Mouse (Mus musculus) hindbrain, embryonic 16.5 days (tissue): ENCODE measurements around the gene Arhgef25. TPM values are rescaled to one million over a fixed set of nuclear protein-coding genes. Genes with fewer than 3 reads are reported as not detected.

ENCODE experiments used
- ATAC-seq: fragments of 200-750 bp; cut with Nextera tagmentation; 2 replicates; pipeline ENCODE4 v1.8.0; 2017; ENCODE audit warnings: moderate TSS enrichment, moderate library complexity
- H3K27ac ChIP-seq: fragments of 300-500 bp; sonication (generic); 2 replicates; pipeline ENCODE4 v1.5.1; 2014; ENCODE audit warnings: low read depth, mild to moderate bottlenecking, control low read depth, low read length, moderate library complexity
- H3K27me3 ChIP-seq: fragments of 300-500 bp; sonication (generic); replicated peaks from 2 replicates; pipeline ENCODE4 v1.6.1; 2014; ENCODE audit warnings: low read length; ENCODE audit not compliant: control insufficient read depth, insufficient read depth
- H3K36me3 ChIP-seq: fragments of 300-500 bp; sonication (generic); 2 replicates; pipeline ENCODE4 v1.6.1; 2014; ENCODE audit warnings: mild to moderate bottlenecking, low read length, moderate library complexity, mixed read lengths; ENCODE audit not compliant: control insufficient read depth, insufficient read depth
- H3K4me1 ChIP-seq: fragments of 300-500 bp; sonication (generic); 2 replicates; pipeline ENCODE4 v1.6.1; 2014; ENCODE audit warnings: low read depth, low read length; ENCODE audit not compliant: control insufficient read depth, insufficient read depth
- H3K4me2 ChIP-seq: fragments of 300-500 bp; sonication (generic); 2 replicates; pipeline ENCODE4 v1.6.1; 2014; ENCODE audit warnings: mild to moderate bottlenecking, low read length, control low read depth, moderate library complexity
- H3K4me3 ChIP-seq: fragments of 300-500 bp; sonication (generic); 2 replicates; pipeline ENCODE4 v1.5.1; 2014; ENCODE audit warnings: mild to moderate bottlenecking, low read length, control low read depth, moderate library complexity
- H3K9ac ChIP-seq: fragments of 300-500 bp; sonication (generic); 2 replicates; pipeline ENCODE4 v1.6.1; 2014; ENCODE audit warnings: low read depth, mild to moderate bottlenecking, control low read depth, low read length, moderate library complexity
- H3K9me3 ChIP-seq: fragments of 300-500 bp; sonication (generic); 2 replicates; pipeline ENCODE4 v1.6.1; 2014; ENCODE audit warnings: mild to moderate bottlenecking, low read length, moderate library complexity; ENCODE audit not compliant: control insufficient read depth
- WGBS: fragments of 180-500 bp; shearing (Covaris S2); extraction: QIAGEN DNeasy Blood & Tissue Kit; methylation state at CpG from one replicate; pipeline ENCODE4 v1.1.7; 2014; 5-methylcytosine and 5-hydroxymethylcytosine counted together
- polyA plus RNA-seq: library from polyadenylated mRNA; unstranded; fragments of >200 nt; fragmentation: Nextera tagmentation; extraction: Ambion mirVana; gene quantifications from 2 replicates; pipeline ENCODE4 v1.2.1, GENCODE M21; 2015

Gene Arhgef25
- polyA plus RNA-seq, 1 experiment from 2014 or later = 29.1 TPM

DNA sequence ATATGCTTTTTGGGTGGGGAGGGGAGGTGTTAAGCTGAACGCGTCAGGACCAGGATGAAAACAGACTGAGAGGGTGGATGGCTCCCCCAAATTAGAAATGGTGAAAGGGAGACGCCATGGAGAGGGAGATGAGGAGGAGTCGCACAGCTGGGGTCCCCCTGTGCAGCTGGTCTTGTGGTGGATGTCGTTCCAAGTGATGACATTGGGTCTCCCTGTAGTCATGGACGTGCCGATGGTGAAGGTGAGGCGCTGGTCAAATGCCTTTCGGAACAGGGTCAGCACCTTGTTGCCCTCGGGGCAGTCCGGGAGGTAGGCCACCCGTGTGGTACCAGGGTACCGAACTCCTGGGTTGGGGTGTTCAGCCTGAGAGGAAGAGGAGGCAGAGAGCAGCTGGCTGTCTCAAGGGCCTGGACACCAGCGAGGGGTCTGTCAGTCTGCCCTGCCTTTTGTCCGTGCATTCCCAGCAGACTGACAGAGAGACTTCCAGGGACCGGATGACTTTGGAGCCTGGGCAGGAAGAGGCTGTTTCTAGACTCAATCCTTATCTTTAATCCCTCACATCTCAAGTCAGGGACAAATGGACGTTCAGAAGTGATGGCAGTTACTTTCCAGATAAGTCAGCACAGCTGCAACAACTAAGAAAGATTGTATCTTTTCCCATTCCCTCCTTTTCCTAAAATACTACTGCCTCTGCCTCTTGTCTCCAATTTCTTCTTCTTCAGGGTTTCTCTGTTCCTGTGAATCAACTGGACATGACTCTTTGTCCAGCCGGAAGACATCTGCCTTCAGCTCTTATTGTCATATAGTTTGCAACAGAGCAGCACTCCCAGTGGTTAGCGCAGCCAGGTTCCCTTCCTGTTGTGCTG, 1.5 kb upstream of the Arhgef25 start:
- H3K4me1 ChIP-seq = peaks cover 30% of the 10 kb centered on the region
- no peak overlapping the region for H3K9ac ChIP-seq
- H3K36me3 ChIP-seq = peaks cover 13% of the 10 kb centered on the region
- WGBS = 77% methylated on average over 19 of the region's 19 CpGs
- H3K27ac ChIP-seq = no peak overlapping the region; the same call in 1 of the 2 replicates
- no peaks in the 10 kb centered on the region for H3K9me3 ChIP-seq
- no peak overlapping the region for H3K4me2 ChIP-seq
- H3K27me3 ChIP-seq = no peaks in the 10 kb centered on the region
- no peak for ATAC-seq
- no peak overlapping the region for H3K4me3 ChIP-seq

DNA sequence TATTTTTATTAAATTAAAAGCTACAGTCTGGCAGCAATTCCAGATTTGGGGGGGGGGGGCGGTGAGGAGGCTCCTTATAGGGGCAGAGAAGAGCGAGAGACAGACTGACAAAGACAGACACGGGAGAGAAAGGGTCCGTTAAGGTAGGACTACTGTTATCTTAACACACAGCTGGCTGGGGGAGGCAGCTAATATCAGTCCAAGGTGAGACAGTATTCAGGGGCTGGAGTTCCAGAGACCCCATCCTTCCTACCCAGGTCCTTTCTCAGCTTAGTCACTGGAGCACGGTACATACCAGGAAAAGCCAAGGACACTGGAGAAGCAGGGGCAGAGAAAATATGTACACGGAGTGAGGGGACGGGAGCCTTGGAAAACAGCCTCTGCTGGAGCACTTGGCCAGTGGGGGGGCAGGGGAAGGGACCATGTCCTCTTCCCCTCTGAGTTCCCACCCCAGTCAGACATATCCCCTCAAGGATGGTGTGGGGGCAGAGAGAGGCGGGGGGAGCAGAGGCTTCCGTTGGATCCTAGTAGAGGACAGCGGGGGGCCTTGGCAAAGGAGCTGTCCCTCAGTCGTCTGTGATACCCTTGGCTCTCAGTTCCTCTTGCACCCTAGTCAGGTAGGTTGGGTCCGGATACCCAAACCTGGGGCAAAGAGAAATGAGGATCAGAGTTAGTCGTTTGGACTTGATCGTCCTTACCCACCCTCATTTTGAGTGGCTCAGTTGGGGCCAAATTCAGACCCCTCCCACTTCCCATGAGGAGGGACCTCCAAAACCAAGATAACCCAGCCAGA, 711 bp upstream of the Arhgef25 start:
- H3K36me3 ChIP-seq = peaks cover 13% of the 10 kb centered on the region
- peak overlapping the region; percentile 6; the same call in 1 of the 2 replicates for H3K9ac ChIP-seq
- H3K27me3 ChIP-seq = no peaks in the 10 kb centered on the region
- no peak overlapping the region; the same call in 1 of the 2 replicates for H3K4me2 ChIP-seq
- H3K4me3 ChIP-seq = no peak overlapping the region
- H3K27ac ChIP-seq = 0 out of 2 replicates have a peak overlapping the region, but pooled peaks have one; percentile 29
- 35% methylated on average over 12 of the region's 14 CpGs for WGBS
- ATAC-seq = no peak
- no peaks in the 10 kb centered on the region for H3K9me3 ChIP-seq
- peaks cover 26% of the 10 kb centered on the region for H3K4me1 ChIP-seq

DNA sequence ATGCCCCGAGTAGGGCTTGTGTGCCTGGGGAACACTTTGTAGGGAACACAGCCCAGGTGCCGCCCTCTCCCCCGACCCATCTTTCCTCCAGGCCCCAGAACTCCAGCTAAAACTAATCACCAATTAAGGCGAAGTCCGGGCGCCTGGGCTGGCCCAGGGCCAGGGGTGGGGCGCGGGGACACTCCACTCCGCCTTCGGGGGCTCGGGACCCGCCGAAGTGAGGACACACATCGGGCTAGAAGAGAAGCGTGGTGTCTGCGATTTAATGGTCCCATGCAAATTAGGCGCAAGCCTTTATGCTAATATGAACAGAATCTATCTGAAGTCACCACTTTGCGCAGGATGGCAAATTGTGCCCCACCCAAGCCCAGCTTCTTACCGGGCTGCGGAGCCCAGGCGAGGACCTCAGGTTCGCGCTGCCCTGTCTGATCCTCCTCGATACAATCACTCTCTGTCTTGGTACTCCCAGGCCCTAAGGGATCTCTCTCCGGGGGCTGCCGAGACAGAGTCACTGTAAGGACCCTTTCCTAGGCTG, 700 bp downstream of the Arhgef25 start:
- ATAC-seq = peak; percentile 7; the same call in 1 of the 2 replicates

DNA sequence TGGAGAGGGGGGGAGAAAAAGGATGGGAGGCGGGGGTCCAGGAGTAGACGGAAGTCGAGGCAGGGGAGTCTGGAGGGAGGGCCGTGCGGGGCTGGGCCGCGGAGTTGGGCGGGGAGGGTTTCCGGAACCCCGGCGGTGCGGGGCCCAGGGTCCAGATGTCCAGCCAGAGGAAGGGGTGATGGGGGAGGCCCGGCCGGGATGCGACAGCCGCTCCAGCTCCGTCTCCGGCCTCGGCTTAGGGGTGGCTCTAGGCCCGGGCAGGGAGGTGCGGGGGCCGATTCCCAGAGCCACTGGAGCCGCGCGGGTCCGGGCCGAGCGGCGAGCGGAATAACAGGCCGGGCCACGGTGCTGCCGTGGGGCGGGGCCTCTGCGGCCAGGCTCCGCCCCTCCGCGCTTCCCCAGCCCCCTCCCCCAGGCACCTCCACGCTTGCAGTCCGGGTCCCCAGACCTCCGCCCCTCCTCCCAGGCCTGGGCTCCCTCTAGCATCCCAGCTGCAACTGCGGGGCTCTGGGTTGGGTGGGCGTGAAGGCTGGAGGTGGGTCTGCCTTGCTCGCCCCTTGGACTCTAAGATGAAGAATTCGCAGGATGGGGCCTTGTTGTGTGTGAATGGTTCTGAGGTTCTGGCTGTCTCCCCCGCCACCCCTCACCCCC, 1.3 kb downstream of the Arhgef25 start:
- peak; percentile 87 for ATAC-seq
- peak overlapping the region; percentile 74 for H3K27ac ChIP-seq
- no peaks in the 10 kb centered on the region for H3K9me3 ChIP-seq
- no peaks in the 10 kb centered on the region; the same call in 1 of the 2 replicates for H3K27me3 ChIP-seq
- peak overlapping the region; percentile 96 for H3K4me2 ChIP-seq
- H3K4me3 ChIP-seq = peak overlapping the region; percentile 70
- WGBS = under 1% methylated on average over 36 of the region's 46 CpGs
- peaks cover 13% of the 10 kb centered on the region for H3K36me3 ChIP-seq
- peaks cover 22% of the 10 kb centered on the region for H3K4me1 ChIP-seq
- H3K9ac ChIP-seq = peak overlapping the region; percentile 87

More for the DNA sequence above, 700 bp downstream of the Arhgef25 start:
- no peaks in the 10 kb centered on the region; the same call in 1 of the 2 replicates for H3K27me3 ChIP-seq
- 3% methylated on average over 26 of the region's 26 CpGs for WGBS
- H3K27ac ChIP-seq = peak overlapping the region; percentile 74
- H3K4me3 ChIP-seq = peak overlapping the region; percentile 70
- H3K4me1 ChIP-seq = peaks cover 20% of the 10 kb centered on the region
- no peaks in the 10 kb centered on the region for H3K9me3 ChIP-seq
- H3K36me3 ChIP-seq = peaks cover 13% of the 10 kb centered on the region
- H3K9ac ChIP-seq = peak overlapping the region; percentile 87
- H3K4me2 ChIP-seq = peak overlapping the region; percentile 96

DNA sequence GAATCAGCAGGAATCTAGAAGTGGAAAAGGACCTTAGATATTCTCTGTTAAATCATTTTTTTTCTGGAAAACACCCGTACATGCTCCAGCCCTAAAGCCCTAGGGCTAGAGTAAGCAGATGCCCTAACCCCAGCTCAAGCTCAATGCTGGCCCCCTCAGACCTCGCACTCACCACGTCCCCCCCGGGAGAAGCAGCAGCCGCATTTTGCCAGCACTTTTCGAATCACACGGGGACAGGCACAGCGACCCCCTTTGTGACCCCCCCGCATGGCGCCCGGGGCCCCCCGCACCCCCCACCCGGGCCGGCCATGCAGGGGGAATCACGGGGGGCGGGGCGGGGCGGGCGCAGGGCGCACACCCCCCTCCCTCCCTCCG, 1.8 kb downstream of the Arhgef25 start:
- Histone ChIP-seq H3K4me3 (peak overlapping the region; percentile 70), H3K9ac (peak overlapping the region; percentile 87), H3K27me3 (no peaks in the 10 kb centered on the region; the same call in 1 of the 2 replicates), H3K36me3 (peaks cover 12% of the 10 kb centered on the region), H3K27ac (peak overlapping the region; percentile 74), H3K4me2 (peak overlapping the region; percentile 96), H3K9me3 (no peaks in the 10 kb centered on the region), H3K4me1 (peaks cover 22% of the 10 kb centered on the region)
- no peak for ATAC-seq
- under 1% methylated on average over 18 of the region's 21 CpGs for WGBS

DNA sequence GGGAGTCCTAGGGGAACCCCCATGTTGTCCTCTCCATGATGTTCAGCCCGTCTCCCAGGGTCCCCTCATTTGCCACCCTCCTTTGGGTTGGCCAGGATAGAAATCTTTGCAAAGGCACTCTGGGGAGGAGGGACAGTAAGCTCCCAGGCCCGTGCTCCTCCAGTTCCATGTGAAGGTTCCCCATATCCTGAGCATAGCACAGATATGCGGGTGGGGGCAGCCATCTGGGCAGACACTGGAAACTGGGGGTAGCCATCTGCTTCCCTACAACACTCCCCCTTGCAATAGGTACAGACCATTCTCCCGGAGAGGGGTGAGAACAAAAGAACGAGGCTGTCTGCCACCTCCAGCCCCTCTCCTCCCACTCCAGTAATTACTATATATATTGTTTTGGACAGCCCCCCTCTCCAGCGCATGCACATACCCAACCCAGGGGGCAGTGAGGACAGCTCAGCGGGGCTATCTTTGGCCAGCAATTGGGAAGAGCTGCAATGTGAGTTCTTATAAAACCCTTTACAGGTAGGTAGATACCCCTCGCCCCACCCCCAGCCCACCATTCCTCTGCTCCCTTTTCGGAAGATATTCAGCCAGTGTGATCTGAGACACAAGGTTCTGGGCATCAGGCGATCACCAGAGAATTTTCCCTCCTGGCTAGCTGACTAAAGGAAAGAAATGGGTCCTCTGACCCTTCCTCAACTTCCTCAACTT, 2.4 kb downstream of the Arhgef25 start:
- ATAC-seq = peak; percentile 9; the same call in 1 of the 2 replicates
- Histone ChIP-seq H3K36me3 (peaks cover 7% of the 10 kb centered on the region), H3K9me3 (no peaks in the 10 kb centered on the region), H3K4me1 (peaks cover 22% of the 10 kb centered on the region), H3K9ac (peak overlapping the region; percentile 87), H3K4me2 (peak overlapping the region; percentile 96), H3K4me3 (peak overlapping the region; percentile 70), H3K27me3 (no peaks in the 10 kb centered on the region; the same call in 1 of the 2 replicates), H3K27ac (0 out of 2 replicates have a peak overlapping the region, but pooled peaks have one; percentile 2)
- WGBS = 29% methylated on average over 10 of the region's 10 CpGs

DNA sequence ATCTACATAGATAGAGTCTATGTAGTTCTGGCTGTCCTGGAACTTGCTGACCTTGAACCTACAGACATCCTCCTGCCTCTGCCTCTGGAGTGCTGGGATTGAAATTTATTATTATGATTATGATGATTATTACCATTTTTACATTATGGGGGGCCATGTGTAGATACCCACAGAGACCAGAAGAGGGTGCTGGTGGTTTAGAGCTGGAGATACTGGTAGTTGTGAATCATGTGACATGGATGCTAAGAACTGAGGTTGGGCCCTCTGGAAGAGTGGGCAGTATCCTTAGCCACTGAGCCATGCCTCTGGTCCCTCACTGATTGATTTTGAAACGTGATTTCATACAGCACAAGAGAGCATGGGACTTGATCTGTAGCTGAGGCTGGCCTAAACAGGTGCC, 3.4 kb downstream of the Arhgef25 start:
- H3K27ac ChIP-seq = no peak overlapping the region
- no peak for ATAC-seq
- no peak overlapping the region for H3K4me2 ChIP-seq
- 62% methylated on average over 1 of the region's 1 CpGs for WGBS
- no peak overlapping the region for H3K9ac ChIP-seq
- no peak overlapping the region for H3K4me3 ChIP-seq
- H3K36me3 ChIP-seq = peaks cover 3% of the 10 kb centered on the region; the same call in 1 of the 2 replicates
- peaks cover 22% of the 10 kb centered on the region for H3K4me1 ChIP-seq
- no peaks in the 10 kb centered on the region for H3K9me3 ChIP-seq
- H3K27me3 ChIP-seq = peaks cover 1% of the 10 kb centered on the region; the same call in 1 of the 2 replicates

DNA sequence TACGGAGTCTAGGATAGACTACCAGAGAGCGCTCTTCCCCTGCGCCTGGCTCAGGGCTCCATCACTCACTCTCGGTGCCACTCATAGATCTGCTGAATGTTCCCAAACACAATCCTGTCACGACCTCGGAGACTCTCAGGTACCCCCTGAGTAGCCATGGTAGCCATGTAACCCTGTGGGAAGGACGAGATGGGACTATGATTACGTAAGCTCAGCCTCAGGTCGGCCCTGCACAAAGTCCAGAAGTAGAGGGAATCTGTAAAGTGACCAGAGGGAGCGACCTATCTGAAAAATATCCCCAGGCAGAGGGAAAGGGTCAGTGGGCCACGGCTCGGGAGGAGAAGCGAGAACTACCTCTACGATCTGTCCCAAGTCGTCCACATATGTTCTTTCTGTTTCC, 4.4 kb downstream of the Arhgef25 start:
- H3K36me3 ChIP-seq = no peaks in the 10 kb centered on the region
- H3K4me3 ChIP-seq = no peak overlapping the region
- H3K27me3 ChIP-seq = peaks cover 4% of the 10 kb centered on the region; the same call in 1 of the 2 replicates
- no peak overlapping the region for H3K4me2 ChIP-seq
- no peak for ATAC-seq
- H3K27ac ChIP-seq = no peak overlapping the region
- peaks cover 22% of the 10 kb centered on the region for H3K4me1 ChIP-seq
- no peaks in the 10 kb centered on the region for H3K9me3 ChIP-seq
- no peak overlapping the region for H3K9ac ChIP-seq
- 87% methylated on average over 15 of the region's 15 CpGs for WGBS
